Mouse (Mus musculus): ENCODE measurements around the gene Cercam. TPM values are rescaled to one million over a fixed set of nuclear protein-coding genes. Genes with fewer than 3 reads are reported as not detected.

Gene Cercam
- 12.2 and 12.9 TPM in 2 replicates for polyA plus RNA-seq (2015; fragmentation: Nextera tagmentation; extraction: Ambion mirVana)

DNA sequence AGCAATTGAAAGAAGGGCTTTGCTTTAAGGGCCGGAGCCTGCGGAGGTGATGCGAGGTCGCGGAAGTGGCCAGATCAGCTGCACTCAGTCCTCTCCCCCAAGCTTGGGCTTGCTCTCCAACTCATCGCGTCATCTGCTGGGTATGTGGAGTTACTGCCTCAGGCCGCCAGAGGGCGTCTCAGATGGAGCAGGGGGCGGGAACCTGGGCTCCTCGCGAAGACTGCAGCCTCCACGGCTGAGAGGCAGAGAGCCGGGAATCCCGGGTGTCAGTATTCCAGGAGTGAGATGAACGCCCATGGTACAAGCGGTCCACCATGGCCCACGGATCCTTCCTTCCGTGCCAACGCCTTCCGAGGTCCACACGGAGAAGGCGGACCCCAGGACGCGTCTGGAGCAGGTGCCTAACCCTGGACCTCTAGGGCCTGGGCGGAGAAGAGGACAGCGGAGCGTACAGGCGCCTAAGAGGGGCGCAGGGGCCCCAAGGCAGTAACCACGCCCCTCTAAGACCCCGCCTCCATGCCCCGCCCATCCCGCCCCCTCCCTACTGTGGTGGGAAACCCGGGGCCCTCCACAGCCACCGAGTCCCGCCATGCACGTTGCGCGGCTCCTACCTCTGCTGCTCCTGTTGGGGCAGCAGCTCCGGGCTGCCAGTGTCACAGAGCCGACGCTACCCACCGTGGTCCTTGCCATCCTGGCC, at the start of gene Cercam:
TSS of gene Cercam (plus strand) at position 216 of the 697 bp plus-strand sequence.
- peaks cover 11% of the 10 kb centered on the region for H3K4me1 ChIP-seq
- peak; percentile 87 for ATAC-seq (ENCODE audit: borderline replicate concordance, extremely low read depth, low FRiP score, low TSS enrichment)
- H3K9me3 ChIP-seq: no peaks in the 10 kb centered on the region
- WGBS: under 1% methylated on average over 43 of the region's 44 CpGs
- H3K27ac ChIP-seq: peak within 1 kb of the TSS; percentile 68
- peak within 1 kb of the TSS; percentile 97 for H3K4me2 ChIP-seq
- H3K4me3 ChIP-seq: peak within 1 kb of the TSS; percentile 55
- peak within 1 kb of the TSS; percentile 63 for H3K9ac ChIP-seq
- 0 out of 2 replicates have a peak, but pooled peaks cover 3% of the 10 kb centered on the region for H3K27me3 ChIP-seq
- no peaks in the 10 kb centered on the region for H3K36me3 ChIP-seq

DNA sequence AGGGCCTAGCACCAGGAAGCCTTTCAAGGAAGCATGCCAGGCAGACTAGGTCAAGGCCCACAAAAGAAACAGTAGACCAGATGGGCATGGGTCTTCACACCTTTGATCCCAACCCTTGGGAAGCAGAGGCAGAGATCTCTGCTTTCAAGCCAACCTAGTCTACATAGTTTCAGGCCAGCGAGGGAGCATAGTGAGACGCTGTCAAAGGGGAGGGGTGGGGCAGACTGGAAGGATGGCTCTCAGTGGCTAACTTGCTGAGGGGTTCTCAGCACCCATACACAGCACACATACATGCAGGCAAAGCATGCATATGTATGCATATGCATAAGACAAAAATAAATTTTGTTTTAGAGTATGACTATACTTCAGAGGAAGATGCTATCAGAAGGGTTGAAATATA, 49.6 kb upstream of the Cercam start:
- WGBS: 25% methylated on average over 2 of the region's 2 CpGs
- Histone ChIP-seq H3K27me3 (no peaks in the 10 kb centered on the region), H3K27ac (peak overlapping the region; percentile 95), H3K4me1 (peaks cover 22% of the 10 kb centered on the region), H3K9ac (peak overlapping the region; percentile 66), H3K4me3 (peak overlapping the region; percentile 51; the same call in 1 of the 2 replicates), H3K9me3 (no peaks in the 10 kb centered on the region), H3K36me3 (peaks cover under 1% of the 10 kb centered on the region; the same call in 1 of the 2 replicates), H3K4me2 (peak overlapping the region; percentile 81)
- ATAC-seq (ENCODE audit: borderline replicate concordance, extremely low read depth, low FRiP score, low TSS enrichment): no peak

DNA sequence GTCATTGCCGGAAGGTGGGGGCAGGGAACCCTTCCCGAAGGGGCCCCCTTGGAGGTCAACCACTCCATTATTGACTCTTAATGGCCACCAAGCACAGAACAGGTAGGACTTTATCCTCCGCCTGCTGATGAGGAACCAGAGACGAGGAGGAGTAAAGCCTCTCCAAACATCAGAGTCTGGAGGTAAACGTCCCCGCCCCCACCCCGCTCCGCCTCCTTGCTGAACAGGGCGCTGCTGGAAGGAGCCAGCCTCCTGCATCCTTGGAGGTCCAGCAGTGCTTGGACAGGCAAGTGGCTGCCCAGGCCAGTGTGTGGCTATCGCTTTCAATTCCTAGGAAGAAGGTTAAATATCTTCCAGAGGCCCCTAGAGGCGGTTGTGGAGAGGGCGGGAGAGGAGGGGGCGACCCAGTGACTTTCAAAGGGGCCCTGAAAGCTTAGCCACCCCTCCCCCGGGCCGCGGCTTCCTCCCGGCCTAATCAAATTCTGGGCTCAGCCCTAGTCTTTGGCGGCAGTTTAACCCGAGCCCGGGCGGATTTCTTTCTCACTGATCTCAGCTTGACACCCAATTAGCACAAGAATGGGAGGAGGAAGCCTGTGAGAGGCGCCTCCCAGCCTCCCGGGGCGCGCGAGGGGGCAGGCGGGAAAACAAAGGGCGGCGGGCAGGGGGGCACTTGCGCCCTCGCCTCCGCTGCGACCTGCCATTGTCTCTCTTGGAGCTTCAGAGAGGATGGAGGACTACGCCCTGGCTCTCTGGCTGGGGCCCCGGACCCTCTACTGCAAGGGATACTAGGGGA, 48.7 kb upstream of the Cercam start, which contains the start of gene Urm1:
TSS of gene Urm1 (plus strand) at position 51 of the 793 bp plus-strand sequence.
- Histone ChIP-seq H3K9me3 (no peaks in the 10 kb centered on the region), H3K27me3 (no peaks in the 10 kb centered on the region), H3K4me3 (peak within 1 kb of the TSS; percentile 51), H3K4me1 (peaks cover 22% of the 10 kb centered on the region), H3K9ac (peak within 1 kb of the TSS; percentile 66), H3K27ac (peak within 1 kb of the TSS; percentile 95), H3K4me2 (peak within 1 kb of the TSS; percentile 81), H3K36me3 (no peaks in the 10 kb centered on the region)
- WGBS: under 1% methylated on average over 35 of the region's 35 CpGs
- ATAC-seq (ENCODE audit: borderline replicate concordance, extremely low read depth, low FRiP score, low TSS enrichment): peak; percentile 87

DNA sequence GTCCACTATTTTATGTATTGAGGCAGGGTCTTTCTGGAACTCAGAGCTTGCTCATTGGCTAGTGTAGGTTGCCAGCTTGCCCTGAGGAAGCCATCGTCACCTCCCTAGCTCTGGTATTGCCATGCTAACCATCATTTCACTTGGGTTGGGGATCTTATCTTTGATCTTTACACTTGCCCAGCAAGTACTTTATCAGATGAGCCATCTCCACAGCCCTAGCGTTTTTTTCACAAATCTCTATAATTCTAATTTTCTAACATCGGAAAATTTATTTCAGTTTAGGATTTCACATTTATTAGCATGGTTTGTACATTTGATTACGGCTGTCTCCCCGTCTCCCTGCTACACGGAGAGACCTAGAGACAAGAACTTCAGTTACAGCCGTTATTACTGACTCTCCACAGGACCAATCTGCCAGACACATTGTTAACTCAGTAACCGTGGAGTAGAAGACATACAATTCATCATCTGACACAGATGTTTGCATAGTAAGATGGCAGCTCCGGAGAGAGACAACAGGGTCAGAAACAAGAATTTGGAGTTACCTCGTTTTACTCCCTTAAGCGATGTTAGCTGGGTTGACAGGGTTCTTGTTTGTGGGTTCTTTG, 42.5 kb upstream of the Cercam start:
- Histone ChIP-seq H3K9me3 (no peaks in the 10 kb centered on the region), H3K4me1 (peaks cover 17% of the 10 kb centered on the region), H3K36me3 (no peaks in the 10 kb centered on the region), H3K4me3 (peak overlapping the region; percentile 98), H3K27me3 (no peaks in the 10 kb centered on the region), H3K9ac (peak overlapping the region; percentile 66), H3K27ac (peak overlapping the region; percentile 94), H3K4me2 (peak overlapping the region; percentile 57)
- WGBS: 6% methylated on average over 11 of the region's 11 CpGs
- no peak for ATAC-seq (ENCODE audit: borderline replicate concordance, extremely low read depth, low FRiP score, low TSS enrichment)

DNA sequence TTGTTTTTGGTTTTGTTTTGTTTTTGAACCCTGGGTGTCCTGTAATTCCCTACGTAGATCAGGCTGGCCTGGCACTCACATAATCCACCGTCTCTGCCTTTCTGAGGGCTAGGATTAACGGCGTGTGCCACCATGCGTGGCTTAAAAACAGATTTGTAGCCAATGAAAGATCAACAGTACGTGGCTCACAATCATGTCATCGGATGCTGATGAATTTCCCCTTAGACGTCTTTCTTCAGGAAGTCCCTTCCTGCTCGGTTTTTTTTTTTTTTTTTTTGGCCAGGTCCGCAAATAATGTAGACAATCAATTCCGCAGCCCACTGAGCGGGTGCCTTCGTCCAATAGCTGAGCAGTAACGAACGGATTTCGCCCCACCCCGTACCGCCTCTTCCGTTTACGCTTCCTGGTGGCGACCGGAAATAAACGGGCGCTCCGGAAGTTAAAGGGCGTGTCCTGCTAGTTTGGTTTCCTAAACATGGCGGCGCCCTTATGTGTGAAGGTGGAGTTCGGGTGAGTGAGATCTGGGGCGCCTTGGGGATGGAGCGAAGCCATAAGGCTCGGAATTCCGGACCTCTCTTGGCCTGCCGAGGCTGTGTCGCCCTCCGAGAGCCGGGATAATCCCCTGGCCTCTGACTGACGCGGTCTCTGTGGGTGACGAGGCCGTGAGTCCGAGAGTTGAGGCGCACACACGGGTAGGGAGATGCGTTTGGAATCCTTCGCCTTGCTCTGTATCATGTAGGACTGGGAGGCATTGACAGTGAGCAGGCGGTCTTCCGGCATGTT, 41.8 kb upstream of the Cercam start:
- peak overlapping the region; percentile 98 for H3K4me3 ChIP-seq
- peak overlapping the region; percentile 88 for H3K9ac ChIP-seq
- no peaks in the 10 kb centered on the region for H3K36me3 ChIP-seq
- WGBS: under 1% methylated on average over 48 of the region's 48 CpGs
- H3K9me3 ChIP-seq: no peaks in the 10 kb centered on the region
- peak overlapping the region; percentile 84 for H3K4me2 ChIP-seq
- peaks cover 17% of the 10 kb centered on the region for H3K4me1 ChIP-seq
- peak overlapping the region; percentile 94 for H3K27ac ChIP-seq
- peak; percentile 97 for ATAC-seq (ENCODE audit: borderline replicate concordance, extremely low read depth, low FRiP score, low TSS enrichment)
- H3K27me3 ChIP-seq: no peaks in the 10 kb centered on the region

DNA sequence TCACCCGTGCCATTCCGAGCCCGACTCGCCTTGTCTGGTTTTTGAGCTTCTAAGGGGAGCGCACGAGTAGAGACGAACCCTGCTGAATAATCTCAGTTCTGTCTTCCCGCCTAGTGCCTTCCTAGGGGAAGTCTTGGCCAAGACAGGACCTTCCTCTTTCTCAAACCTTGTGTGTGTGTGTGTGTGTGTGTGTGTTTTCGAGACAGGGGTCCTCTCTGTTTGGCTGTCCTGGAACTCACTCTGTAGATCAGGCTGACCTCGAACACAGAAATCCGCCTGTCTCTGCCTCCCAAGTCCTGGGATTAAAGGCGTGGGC, 41.3 kb upstream of the Cercam start:
- ATAC-seq (ENCODE audit: borderline replicate concordance, extremely low read depth, low FRiP score, low TSS enrichment): no peak
- H3K27me3 ChIP-seq: no peaks in the 10 kb centered on the region
- H3K9ac ChIP-seq: peak overlapping the region; percentile 88
- peak overlapping the region; percentile 57; the same call in 1 of the 2 replicates for H3K27ac ChIP-seq
- peak overlapping the region; percentile 98 for H3K4me3 ChIP-seq
- H3K9me3 ChIP-seq: no peaks in the 10 kb centered on the region
- peaks cover 2% of the 10 kb centered on the region; the same call in 1 of the 2 replicates for H3K36me3 ChIP-seq
- H3K4me1 ChIP-seq: peaks cover 17% of the 10 kb centered on the region
- peak overlapping the region; percentile 84 for H3K4me2 ChIP-seq
- 3% methylated on average over 12 of the region's 12 CpGs for WGBS

DNA sequence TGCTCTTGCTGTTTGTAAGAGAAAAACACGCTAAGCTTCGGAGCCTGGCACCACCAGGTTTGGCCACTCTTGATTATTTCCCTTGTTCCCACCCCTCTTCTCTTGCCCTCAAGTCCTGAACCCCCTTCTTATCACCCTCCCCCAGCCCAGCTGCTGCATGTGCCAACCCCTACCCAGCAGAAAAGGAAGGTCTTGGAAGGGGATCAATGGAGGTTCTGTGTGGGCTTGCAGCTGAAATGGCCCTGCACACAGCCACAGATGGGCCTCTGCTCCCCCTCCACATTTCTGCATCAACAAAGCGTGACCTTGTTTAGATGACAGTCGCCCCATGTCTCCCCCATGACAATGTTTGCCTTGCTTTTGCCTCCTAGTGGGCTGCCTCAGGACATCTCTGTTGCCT, 37.9 kb upstream of the Cercam start:
- no peak for ATAC-seq (ENCODE audit: borderline replicate concordance, extremely low read depth, low FRiP score, low TSS enrichment)
- no peaks in the 10 kb centered on the region for H3K9me3 ChIP-seq
- no peaks in the 10 kb centered on the region for H3K27me3 ChIP-seq
- H3K4me2 ChIP-seq: no peak overlapping the region
- H3K4me3 ChIP-seq: no peak overlapping the region
- H3K27ac ChIP-seq: no peak overlapping the region
- 88% methylated on average over 4 of the region's 4 CpGs for WGBS
- peaks cover 15% of the 10 kb centered on the region for H3K4me1 ChIP-seq
- no peak overlapping the region for H3K9ac ChIP-seq
- H3K36me3 ChIP-seq: peaks cover 12% of the 10 kb centered on the region

DNA sequence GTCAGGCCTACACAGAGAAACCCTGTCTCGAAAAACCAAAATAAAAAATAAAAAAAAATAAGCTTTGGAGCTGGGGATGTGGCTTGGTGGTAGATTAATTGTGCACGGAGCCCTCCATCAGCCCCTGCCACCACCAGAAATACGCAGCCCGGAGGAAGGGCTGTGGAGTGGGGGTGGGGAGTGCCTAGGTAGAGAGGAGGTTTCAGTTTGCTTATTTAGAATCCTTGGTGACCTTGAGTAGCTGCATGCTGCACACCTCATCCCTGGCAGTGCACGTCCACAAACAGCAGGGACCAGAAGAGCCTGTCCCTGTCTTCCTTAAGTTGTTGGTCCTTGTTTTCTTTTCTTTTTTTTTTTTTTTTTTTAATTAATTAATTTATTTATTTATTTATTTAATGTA, 35.2 kb upstream of the Cercam start:
- Histone ChIP-seq H3K4me3 (no peak overlapping the region), H3K27ac (no peak overlapping the region), H3K36me3 (peaks cover 15% of the 10 kb centered on the region), H3K9ac (no peak overlapping the region), H3K27me3 (no peaks in the 10 kb centered on the region), H3K9me3 (no peaks in the 10 kb centered on the region), H3K4me2 (no peak overlapping the region), H3K4me1 (0 out of 2 replicates have a peak, but pooled peaks cover 2% of the 10 kb centered on the region)
- no peak for ATAC-seq (ENCODE audit: borderline replicate concordance, extremely low read depth, low FRiP score, low TSS enrichment)
- WGBS: 92% methylated on average over 5 of the region's 5 CpGs

DNA sequence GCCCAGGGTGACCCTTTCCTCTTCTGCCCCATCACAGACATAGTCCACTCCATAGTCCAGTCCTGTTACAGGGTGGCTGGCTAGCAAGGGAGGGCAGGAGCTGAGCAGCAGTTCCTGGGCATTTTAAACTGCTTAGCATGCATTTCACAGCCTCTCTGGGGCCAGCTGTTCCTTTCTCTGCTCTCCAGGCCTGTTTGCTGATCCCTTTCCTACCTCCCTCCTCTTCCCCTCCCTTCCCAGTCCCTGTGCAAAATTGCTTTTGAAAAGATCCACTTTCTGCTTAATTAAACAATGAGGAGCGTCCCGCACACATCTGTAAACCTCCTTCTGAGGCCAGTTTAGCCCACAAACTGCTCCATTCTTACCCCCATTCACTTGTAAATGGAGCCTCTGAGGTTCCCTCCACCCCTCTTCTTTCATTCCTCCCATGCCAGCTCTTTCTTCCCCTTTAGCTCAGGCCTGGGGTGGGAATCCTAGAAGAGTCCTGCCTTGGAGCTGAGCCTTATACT, 33.5 kb upstream of the Cercam start:
- no peaks in the 10 kb centered on the region for H3K4me1 ChIP-seq
- H3K9me3 ChIP-seq: no peaks in the 10 kb centered on the region
- no peak overlapping the region for H3K27ac ChIP-seq
- H3K9ac ChIP-seq: no peak overlapping the region
- peaks cover 15% of the 10 kb centered on the region for H3K36me3 ChIP-seq
- 75% methylated on average over 2 of the region's 2 CpGs for WGBS
- no peak overlapping the region for H3K4me3 ChIP-seq
- H3K27me3 ChIP-seq: no peaks in the 10 kb centered on the region
- ATAC-seq (ENCODE audit: borderline replicate concordance, extremely low read depth, low FRiP score, low TSS enrichment): no peak
- H3K4me2 ChIP-seq: no peak overlapping the region

DNA sequence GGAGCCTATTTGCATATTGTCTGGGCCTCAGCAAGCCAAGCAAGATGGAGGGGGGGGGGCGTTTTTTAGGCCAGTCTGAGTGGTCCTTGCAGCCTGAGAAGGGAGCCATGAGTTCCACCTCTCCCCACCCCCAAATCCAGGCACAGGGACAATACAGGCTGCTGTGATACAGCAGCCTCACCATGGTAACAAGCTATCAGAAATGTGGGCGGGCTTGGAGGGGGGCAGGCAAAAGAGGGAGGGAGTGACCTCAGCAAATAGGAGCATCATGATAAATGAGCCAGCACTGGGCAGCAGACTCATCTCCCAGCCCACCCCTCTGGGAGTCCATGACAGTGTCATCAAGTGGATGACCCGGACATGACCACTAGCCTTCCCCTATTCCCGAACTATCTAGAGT, 29.5 kb upstream of the Cercam start:
- no peaks in the 10 kb centered on the region for H3K4me1 ChIP-seq
- peaks cover 17% of the 10 kb centered on the region for H3K27me3 ChIP-seq
- no peak overlapping the region for H3K4me3 ChIP-seq
- 48% methylated on average over 4 of the region's 4 CpGs for WGBS
- H3K4me2 ChIP-seq: no peak overlapping the region
- H3K27ac ChIP-seq: no peak overlapping the region
- no peak overlapping the region for H3K9ac ChIP-seq
- no peaks in the 10 kb centered on the region for H3K9me3 ChIP-seq
- H3K36me3 ChIP-seq: peaks cover 32% of the 10 kb centered on the region
- ATAC-seq (ENCODE audit: borderline replicate concordance, extremely low read depth, low FRiP score, low TSS enrichment): 0 out of 2 replicates have a peak, but pooled peaks have one; percentile 13

Measured in lung, embryonic 15.5 days (tissue).